Mouse (Mus musculus): ENCODE measurements at regions not wholly inside any gene's neighbourhood (a gene's known extent, or its start where the extent isn't known, plus 50 kb on each side); places are given as distances from the start of the nearest gene placed in this dataset.

GRCm38 (mm10) chr6:106876690-106877089, 76.8 kb upstream of the Crbn start:
- Histone ChIP-seq H3K4me1 (replicated peaks; ENCODE audit: control insufficient read depth, insufficient read depth, low read length) (no peaks in the 10 kb centered on the region), H3K9ac (ENCODE audit: low read length) (no peak overlapping the region), H3K27ac (ENCODE audit: low read depth, low read length) (no peak overlapping the region), H3K4me2 (ENCODE audit: low read depth, low read length, severe bottlenecking) (no peak overlapping the region), H3K9me3 (ENCODE audit: control insufficient read depth, low read length) (no peaks in the 10 kb centered on the region), H3K27me3 (ENCODE audit: control insufficient read depth, insufficient read depth, low read length) (no peaks in the 10 kb centered on the region), H3K36me3 (ENCODE audit: control insufficient read depth, insufficient read depth, low read length) (no peaks in the 10 kb centered on the region), H3K4me3 (ENCODE audit: low read depth, low read length) (no peak overlapping the region)
- 100% methylated on average over 1 of the region's 1 CpGs for WGBS
- ATAC-seq (replicated peaks; ENCODE audit: low FRiP score) (no peak), DNase-seq (ENCODE audit: low spot score) (no peak)

- Histone ChIP-seq H3K27ac (ENCODE audit: low read depth, low read length) (0 out of 2 replicates have a peak overlapping the region, but pooled peaks have one; percentile 7), H3K27me3 (ENCODE audit: control insufficient read depth, insufficient read depth, low read length) (no peaks in the 10 kb centered on the region), H3K4me1 (replicated peaks; ENCODE audit: control insufficient read depth, insufficient read depth, low read length) (0 out of 2 replicates have a peak, but pooled peaks cover 6% of the 10 kb centered on the region), H3K9ac (ENCODE audit: low read length) (no peak overlapping the region), H3K36me3 (ENCODE audit: control insufficient read depth, insufficient read depth, low read length) (no peaks in the 10 kb centered on the region), H3K4me3 (ENCODE audit: low read depth, low read length) (no peak overlapping the region), H3K9me3 (ENCODE audit: control insufficient read depth, low read length) (no peaks in the 10 kb centered on the region), H3K4me2 (ENCODE audit: low read depth, low read length, severe bottlenecking) (no peak overlapping the region)
- no peak for DNase-seq (ENCODE audit: low spot score)
- WGBS: 28% methylated on average over 4 of the region's 4 CpGs
- ATAC-seq (replicated peaks; ENCODE audit: low FRiP score): peak; percentile 72
Observed at GRCm38 (mm10) chr6:106891879-106892638, 92.2 kb upstream of the Crbn start.

DNA sequence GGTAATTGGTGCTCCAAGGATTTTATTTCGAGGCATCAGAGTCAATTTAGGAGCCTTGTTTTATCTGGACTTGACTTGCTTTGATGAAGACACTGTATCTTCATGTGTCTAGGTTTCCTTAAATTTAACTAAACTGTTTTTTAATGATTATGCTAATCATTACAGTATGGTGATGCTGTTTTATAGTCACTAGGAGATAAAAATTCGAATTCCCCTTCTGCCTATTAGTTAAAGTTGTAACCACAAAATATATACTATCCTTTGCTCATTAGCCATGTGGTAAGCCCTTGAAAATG, 92.7 kb upstream of the Crbn start:
- DNase-seq (ENCODE audit: low spot score) (no peak), ATAC-seq (replicated peaks; ENCODE audit: low FRiP score) (peak; percentile 14; the same call in 1 of the 2 replicates)
- Histone ChIP-seq H3K4me3 (ENCODE audit: low read depth, low read length) (no peak overlapping the region), H3K4me1 (replicated peaks; ENCODE audit: control insufficient read depth, insufficient read depth, low read length) (0 out of 2 replicates have a peak, but pooled peaks cover 6% of the 10 kb centered on the region), H3K36me3 (ENCODE audit: control insufficient read depth, insufficient read depth, low read length) (no peaks in the 10 kb centered on the region), H3K27ac (ENCODE audit: low read depth, low read length) (no peak overlapping the region), H3K9ac (ENCODE audit: low read length) (no peak overlapping the region), H3K9me3 (ENCODE audit: control insufficient read depth, low read length) (no peaks in the 10 kb centered on the region), H3K4me2 (ENCODE audit: low read depth, low read length, severe bottlenecking) (no peak overlapping the region), H3K27me3 (ENCODE audit: control insufficient read depth, insufficient read depth, low read length) (no peaks in the 10 kb centered on the region)
- 47% methylated on average over 2 of the region's 2 CpGs for WGBS

GRCm38 (mm10) chr6:106903953-106904683, 104.2 kb upstream of the Crbn start:
- Histone ChIP-seq H3K27me3 (ENCODE audit: control insufficient read depth, insufficient read depth, low read length) (no peaks in the 10 kb centered on the region), H3K9ac (ENCODE audit: low read length) (no peak overlapping the region), H3K36me3 (ENCODE audit: control insufficient read depth, insufficient read depth, low read length) (no peaks in the 10 kb centered on the region), H3K4me3 (ENCODE audit: low read depth, low read length) (no peak overlapping the region), H3K4me2 (ENCODE audit: low read depth, low read length, severe bottlenecking) (no peak overlapping the region), H3K4me1 (replicated peaks; ENCODE audit: control insufficient read depth, insufficient read depth, low read length) (no peaks in the 10 kb centered on the region), H3K27ac (ENCODE audit: low read depth, low read length) (no peak overlapping the region), H3K9me3 (ENCODE audit: control insufficient read depth, low read length) (no peaks in the 10 kb centered on the region)
- ATAC-seq (replicated peaks; ENCODE audit: low FRiP score) (no peak), DNase-seq (ENCODE audit: low spot score) (no peak)
- WGBS: 96% methylated on average over 8 of the region's 8 CpGs

GRCm38 (mm10) chr6:106915121-106915520, 115.2 kb upstream of the Crbn start:
- no peak overlapping the region for H3K9ac ChIP-seq (ENCODE audit: low read length)
- H3K27ac ChIP-seq (ENCODE audit: low read depth, low read length): no peak overlapping the region
- no peak overlapping the region for H3K4me3 ChIP-seq (ENCODE audit: low read depth, low read length)
- no peak overlapping the region for H3K4me2 ChIP-seq (ENCODE audit: low read depth, low read length, severe bottlenecking)
- WGBS: 87% methylated on average over 2 of the region's 2 CpGs
- ATAC-seq (replicated peaks; ENCODE audit: low FRiP score): no peak
- no peak for DNase-seq (ENCODE audit: low spot score)
- H3K36me3 ChIP-seq (ENCODE audit: control insufficient read depth, insufficient read depth, low read length): no peaks in the 10 kb centered on the region
- no peaks in the 10 kb centered on the region for H3K4me1 ChIP-seq (replicated peaks; ENCODE audit: control insufficient read depth, insufficient read depth, low read length)
- H3K27me3 ChIP-seq (ENCODE audit: control insufficient read depth, insufficient read depth, low read length): no peaks in the 10 kb centered on the region
- H3K9me3 ChIP-seq (ENCODE audit: control insufficient read depth, low read length): no peaks in the 10 kb centered on the region

- no peak overlapping the region for H3K4me2 ChIP-seq (ENCODE audit: low read depth, low read length, severe bottlenecking)
- no peak for ATAC-seq (replicated peaks; ENCODE audit: low FRiP score)
- 94% methylated on average over 3 of the region's 3 CpGs for WGBS
- H3K9ac ChIP-seq (ENCODE audit: low read length): no peak overlapping the region
- no peaks in the 10 kb centered on the region for H3K4me1 ChIP-seq (replicated peaks; ENCODE audit: control insufficient read depth, insufficient read depth, low read length)
- no peak overlapping the region for H3K27ac ChIP-seq (ENCODE audit: low read depth, low read length)
- H3K9me3 ChIP-seq (ENCODE audit: control insufficient read depth, low read length): no peaks in the 10 kb centered on the region
- no peak overlapping the region for H3K4me3 ChIP-seq (ENCODE audit: low read depth, low read length)
- H3K27me3 ChIP-seq (ENCODE audit: control insufficient read depth, insufficient read depth, low read length): no peaks in the 10 kb centered on the region
- no peaks in the 10 kb centered on the region for H3K36me3 ChIP-seq (ENCODE audit: control insufficient read depth, insufficient read depth, low read length)
- no peak for DNase-seq (ENCODE audit: low spot score)
Observed at GRCm38 (mm10) chr6:106916683-106917289, 116.9 kb upstream of the Crbn start.

GRCm38 (mm10) chr6:106920951-106921350, 121.1 kb upstream of the Crbn start:
- H3K9me3 ChIP-seq (ENCODE audit: control insufficient read depth, low read length): no peaks in the 10 kb centered on the region
- no peak overlapping the region for H3K27ac ChIP-seq (ENCODE audit: low read depth, low read length)
- DNase-seq (ENCODE audit: low spot score) (no peak), ATAC-seq (replicated peaks; ENCODE audit: low FRiP score) (no peak)
- no peak overlapping the region for H3K4me3 ChIP-seq (ENCODE audit: low read depth, low read length)
- no peak overlapping the region for H3K9ac ChIP-seq (ENCODE audit: low read length)
- no peaks in the 10 kb centered on the region for H3K27me3 ChIP-seq (ENCODE audit: control insufficient read depth, insufficient read depth, low read length)
- no peaks in the 10 kb centered on the region for H3K4me1 ChIP-seq (replicated peaks; ENCODE audit: control insufficient read depth, insufficient read depth, low read length)
- no peak overlapping the region for H3K4me2 ChIP-seq (ENCODE audit: low read depth, low read length, severe bottlenecking)
- no peaks in the 10 kb centered on the region for H3K36me3 ChIP-seq (ENCODE audit: control insufficient read depth, insufficient read depth, low read length)
- 75% methylated on average over 2 of the region's 2 CpGs for WGBS

GRCm38 (mm10) chr6:106925486-106925885, 125.6 kb upstream of the Crbn start:
- no peaks in the 10 kb centered on the region for H3K27me3 ChIP-seq (ENCODE audit: control insufficient read depth, insufficient read depth, low read length)
- no peaks in the 10 kb centered on the region for H3K36me3 ChIP-seq (ENCODE audit: control insufficient read depth, insufficient read depth, low read length)
- no peak overlapping the region for H3K9ac ChIP-seq (ENCODE audit: low read length)
- H3K4me1 ChIP-seq (replicated peaks; ENCODE audit: control insufficient read depth, insufficient read depth, low read length): no peaks in the 10 kb centered on the region
- no peak overlapping the region for H3K4me3 ChIP-seq (ENCODE audit: low read depth, low read length)
- ATAC-seq (replicated peaks; ENCODE audit: low FRiP score) (no peak), DNase-seq (ENCODE audit: low spot score) (no peak)
- no peaks in the 10 kb centered on the region for H3K9me3 ChIP-seq (ENCODE audit: control insufficient read depth, low read length)
- no peak overlapping the region for H3K4me2 ChIP-seq (ENCODE audit: low read depth, low read length, severe bottlenecking)
- H3K27ac ChIP-seq (ENCODE audit: low read depth, low read length): no peak overlapping the region
- 75% methylated on average over 2 of the region's 2 CpGs for WGBS
